Mouse (Mus musculus): ENCODE measurements around the gene Bud23. TPM values are rescaled to one million over a fixed set of nuclear protein-coding genes. Genes with fewer than 3 reads are reported as not detected.
"Not testable (repeated sequence)": the region's sequence is repeated elsewhere in the genome, so short reads cannot be mapped to it uniquely, and the experiment has no call there.

The Bud23 gene
- polyA plus RNA-seq, 1 experiment from 2014 or later = 83.0 TPM

DNA sequence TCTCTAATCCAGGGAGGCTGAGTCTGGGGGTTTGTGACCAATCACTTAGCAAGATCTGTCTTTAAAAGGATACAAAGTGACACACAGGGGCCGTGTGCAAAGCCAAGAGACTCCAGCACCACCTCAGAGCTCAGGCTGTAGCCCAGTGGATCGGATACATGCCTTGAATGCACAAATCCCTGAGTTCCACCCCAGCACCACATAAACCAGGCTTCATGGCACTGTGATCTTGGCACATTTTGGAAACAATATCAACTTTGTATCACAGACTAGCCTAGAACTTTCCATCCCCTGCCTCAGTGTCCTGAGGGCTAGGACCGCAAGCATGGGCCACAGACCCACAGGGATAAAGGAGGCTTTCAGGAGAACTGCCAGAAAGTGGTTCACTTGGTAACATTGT is 1.2 kb upstream of the Bud23 start:
- no peak overlapping the region for H3K4me3 ChIP-seq
- H3K4me1 ChIP-seq (replicated peaks) = peaks cover 27% of the 10 kb centered on the region
- H3K27ac ChIP-seq (replicated peaks) = no peak overlapping the region
- no peak overlapping the region for H3K9ac ChIP-seq
- H3K36me3 ChIP-seq = peaks cover 32% of the 10 kb centered on the region
- no peak for ATAC-seq (ENCODE audit: low read depth)
- 97% methylated on average over 3 of the region's 3 CpGs for WGBS
- no peaks in the 10 kb centered on the region for H3K9me3 ChIP-seq
- no peaks in the 10 kb centered on the region for H3K27me3 ChIP-seq
- 0 out of 2 replicates have a peak overlapping the region, but pooled peaks have one; percentile 95 for H3K4me2 ChIP-seq

DNA sequence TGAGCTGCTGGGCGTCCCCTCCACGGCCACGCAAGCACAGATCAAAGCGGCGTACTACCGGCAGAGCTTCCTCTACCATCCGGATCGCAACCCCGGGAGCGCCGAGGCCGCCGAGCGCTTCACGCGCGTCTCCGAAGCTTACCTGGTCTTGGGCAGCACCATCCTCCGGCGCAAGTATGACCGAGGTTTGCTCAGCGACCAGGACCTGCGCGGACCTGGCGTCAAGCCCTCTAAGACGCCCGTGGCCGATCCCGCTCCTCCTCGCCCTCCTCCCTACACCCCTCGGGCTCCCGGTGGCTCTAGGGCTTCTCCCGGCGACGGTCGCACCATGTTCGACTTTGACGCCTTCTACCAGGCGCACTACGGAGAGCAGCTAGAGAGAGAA is 385 bp downstream of the Bud23 start:
- ATAC-seq (ENCODE audit: low read depth) = peak; percentile 47
- Histone ChIP-seq H3K36me3 (peaks cover 42% of the 10 kb centered on the region), H3K9ac (peak overlapping the region; percentile 87), H3K9me3 (no peaks in the 10 kb centered on the region), H3K4me2 (peak overlapping the region; percentile 95), H3K4me1 (replicated peaks) (peaks cover 27% of the 10 kb centered on the region), H3K4me3 (peak overlapping the region; percentile 97), H3K27me3 (no peaks in the 10 kb centered on the region), H3K27ac (replicated peaks) (peak overlapping the region; percentile 74)
- WGBS = 0% methylated on average over 40 of the region's 40 CpGs

DNA sequence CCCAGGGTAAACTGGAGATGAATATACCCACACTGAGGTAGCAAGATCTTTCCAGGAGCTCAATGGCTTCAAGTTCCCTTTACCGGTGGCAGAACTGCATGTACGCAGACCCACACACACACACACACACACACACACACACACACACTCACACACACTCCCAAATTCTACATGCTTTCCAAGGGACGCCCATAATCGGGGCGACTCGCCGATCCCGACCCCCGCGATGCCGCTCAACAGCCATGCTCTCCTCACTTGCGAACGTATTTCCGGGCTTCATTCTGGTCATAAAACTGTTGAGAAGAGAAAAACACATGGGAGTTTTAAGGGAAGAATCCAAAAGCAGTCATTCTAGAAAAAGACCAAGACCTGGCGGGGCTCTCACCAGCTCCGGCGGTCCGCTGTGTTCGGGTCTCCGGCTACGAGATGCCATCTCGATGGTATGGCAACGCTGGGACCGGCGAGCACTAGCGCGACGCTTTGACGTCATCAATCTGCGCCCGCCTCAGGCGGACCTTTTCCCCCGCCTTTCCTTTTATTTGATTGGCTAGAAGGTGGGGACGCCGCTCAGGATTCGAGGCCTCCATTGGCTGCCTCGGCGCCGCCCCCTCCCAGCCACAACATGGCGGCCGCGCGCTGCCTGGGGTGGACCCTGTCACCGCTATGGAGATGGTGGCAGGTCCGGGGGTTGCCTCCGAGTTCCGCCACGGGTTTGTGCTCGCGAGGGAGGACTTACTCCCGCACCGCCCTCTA is 954 bp downstream of the Bud23 start, which contains the start of gene Dnajc30:
TSS of gene Dnajc30 (plus strand) at position 574 of the 753 bp plus-strand sequence.
- Histone ChIP-seq H3K4me3 (peak within 1 kb of the TSS; percentile 97), H3K27ac (replicated peaks) (peak within 1 kb of the TSS; percentile 74), H3K27me3 (no peaks in the 10 kb centered on the region), H3K4me1 (replicated peaks) (peaks cover 27% of the 10 kb centered on the region), H3K4me2 (peak within 1 kb of the TSS; percentile 95), H3K9me3 (no peaks in the 10 kb centered on the region), H3K9ac (peak within 1 kb of the TSS; percentile 87), H3K36me3 (peaks cover 48% of the 10 kb centered on the region)
- peak; percentile 98 for ATAC-seq (ENCODE audit: low read depth)
- under 1% methylated on average over 52 of the region's 52 CpGs for whole genome bisulfite sequencing

DNA sequence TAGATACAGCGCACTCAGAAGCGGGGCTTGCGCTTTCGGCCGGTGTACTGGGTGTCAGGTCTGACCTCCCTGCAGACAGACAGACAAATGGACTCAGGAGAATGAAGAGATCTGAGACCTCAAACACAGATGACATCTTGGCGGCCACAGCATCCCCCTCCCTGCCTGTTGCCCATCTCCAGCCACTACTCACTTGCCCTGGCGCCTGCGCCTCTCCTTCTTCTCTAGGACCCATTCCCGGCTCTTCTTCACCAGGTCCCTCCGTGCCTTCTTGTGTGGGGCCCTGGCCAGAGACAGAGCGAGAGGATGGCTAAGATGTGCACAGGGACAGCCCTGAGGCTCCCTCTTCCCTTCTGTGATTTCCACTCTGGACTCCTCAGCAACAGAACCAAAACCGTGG is 11.4 kb downstream of the Bud23 start:
- Histone ChIP-seq H3K9ac (no peak overlapping the region), H3K36me3 (peaks cover 93% of the 10 kb centered on the region), H3K27ac (replicated peaks) (no peak overlapping the region), H3K4me1 (replicated peaks) (no peaks in the 10 kb centered on the region), H3K4me2 (no peak overlapping the region), H3K9me3 (no peaks in the 10 kb centered on the region), H3K4me3 (no peak overlapping the region), H3K27me3 (no peaks in the 10 kb centered on the region)
- WGBS = 92% methylated on average over 12 of the region's 12 CpGs
- no peak for ATAC-seq (ENCODE audit: low read depth)

DNA sequence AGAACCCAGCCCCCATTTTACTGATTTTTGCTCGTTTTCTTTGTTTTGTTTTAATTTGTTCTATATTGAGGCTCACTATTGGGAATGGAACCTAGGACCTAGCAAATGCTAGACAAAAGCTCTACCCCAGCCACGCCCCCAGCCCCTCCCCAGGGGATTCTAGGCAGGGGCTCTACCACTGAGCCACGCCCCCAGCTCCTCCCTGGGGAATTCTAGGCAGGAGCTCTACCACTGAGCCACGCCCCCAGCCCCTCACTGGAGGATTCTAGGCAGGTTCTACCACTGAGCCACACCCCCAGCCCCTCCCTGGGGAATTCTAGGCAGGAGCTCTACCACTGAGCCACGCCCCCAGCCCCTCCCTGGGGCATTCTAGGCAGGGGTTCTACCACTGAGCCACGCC is 15.5 kb downstream of the Bud23 start:
- H3K27ac ChIP-seq (replicated peaks); H3K4me1 ChIP-seq (replicated peaks); H3K27me3 ChIP-seq; H3K4me3 ChIP-seq; H3K4me2 ChIP-seq; H3K9me3 ChIP-seq; ATAC-seq (ENCODE audit: low read depth); H3K9ac ChIP-seq: not testable (repeated sequence)
- 92% methylated on average over 6 of the region's 6 CpGs for WGBS
- peaks cover 77% of the 10 kb centered on the region for H3K36me3 ChIP-seq

DNA sequence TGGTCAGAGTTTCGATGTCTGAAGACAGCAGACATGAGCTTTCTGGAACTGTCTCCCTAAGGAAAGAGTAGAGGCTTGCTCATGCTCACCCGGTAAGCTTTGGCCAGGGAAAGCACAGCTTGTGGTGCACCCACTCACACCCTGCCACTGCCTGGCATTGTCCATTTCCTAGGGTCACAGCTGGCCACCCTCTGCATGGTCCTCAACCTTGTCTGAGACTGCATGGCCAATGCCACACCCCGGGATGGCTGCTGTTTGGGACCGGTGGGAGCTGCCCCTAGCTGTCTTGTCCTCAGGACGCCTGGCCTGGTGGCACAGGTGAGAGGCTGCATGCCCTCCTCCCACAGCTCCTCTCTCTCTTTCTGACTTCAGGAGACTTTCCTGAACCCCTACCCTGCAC is 16.2 kb downstream of the Bud23 start:
- Histone ChIP-seq H3K4me2 (no peak overlapping the region), H3K9me3 (no peaks in the 10 kb centered on the region), H3K36me3 (peaks cover 74% of the 10 kb centered on the region), H3K9ac (no peak overlapping the region), H3K27me3 (no peaks in the 10 kb centered on the region), H3K27ac (replicated peaks) (no peak overlapping the region), H3K4me3 (no peak overlapping the region), H3K4me1 (replicated peaks) (no peaks in the 10 kb centered on the region)
- WGBS = 92% methylated on average over 5 of the region's 5 CpGs
- ATAC-seq (ENCODE audit: low read depth) = no peak

- H3K9ac ChIP-seq = no peak overlapping the region
- no peaks in the 10 kb centered on the region for H3K9me3 ChIP-seq
- H3K27me3 ChIP-seq = no peaks in the 10 kb centered on the region
- H3K27ac ChIP-seq (replicated peaks) = no peak overlapping the region
- peaks cover 37% of the 10 kb centered on the region for H3K36me3 ChIP-seq
- H3K4me2 ChIP-seq = no peak overlapping the region
- WGBS = 93% methylated on average over 3 of the region's 3 CpGs
- H3K4me3 ChIP-seq = no peak overlapping the region
- H3K4me1 ChIP-seq (replicated peaks) = no peaks in the 10 kb centered on the region
- ATAC-seq (ENCODE audit: low read depth) = no peak
Observed at GRCm38 (mm10) chr5:135044575-135044974, 20.2 kb downstream of the Bud23 start.

DNA sequence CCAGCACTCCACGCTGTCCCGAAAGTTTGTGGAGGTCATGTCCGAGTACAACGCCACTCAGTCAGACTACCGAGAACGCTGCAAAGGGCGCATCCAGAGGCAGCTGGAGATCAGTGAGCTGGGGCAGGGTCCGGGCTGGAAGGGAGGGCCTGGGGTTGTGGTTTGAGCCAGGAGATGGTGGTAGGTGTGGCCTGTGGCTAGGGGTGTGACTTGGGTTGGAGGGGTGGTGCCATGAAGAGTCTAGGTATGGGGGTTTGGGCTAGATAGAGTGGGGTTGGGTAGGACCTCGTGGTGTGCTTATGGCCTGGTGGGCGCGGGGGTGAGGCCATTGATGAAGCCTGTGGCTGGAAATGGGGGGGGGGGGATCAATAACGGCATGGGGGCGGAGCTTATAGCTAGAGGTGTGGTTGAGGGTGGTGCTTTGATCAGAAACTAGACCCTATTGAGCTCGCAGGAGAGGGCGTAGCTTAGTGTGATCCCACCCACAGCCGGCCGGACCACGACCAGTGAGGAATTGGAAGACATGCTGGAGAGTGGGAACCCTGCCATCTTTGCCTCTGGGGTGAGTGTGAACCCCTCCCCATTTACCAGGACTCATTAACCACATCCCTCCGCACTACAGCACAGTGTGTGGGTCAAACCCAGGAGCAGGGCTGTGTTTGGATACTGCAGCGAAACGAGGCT is 22.5 kb downstream of the Bud23 start:
- Histone ChIP-seq H3K4me3 (no peak overlapping the region), H3K4me2 (no peak overlapping the region), H3K27ac (replicated peaks) (no peak overlapping the region), H3K9me3 (no peaks in the 10 kb centered on the region), H3K9ac (no peak overlapping the region), H3K27me3 (no peaks in the 10 kb centered on the region), H3K4me1 (replicated peaks) (no peaks in the 10 kb centered on the region), H3K36me3 (peaks cover 37% of the 10 kb centered on the region)
- 22% methylated on average over 21 of the region's 21 CpGs for WGBS
- no peak for ATAC-seq (ENCODE audit: low read depth)

DNA sequence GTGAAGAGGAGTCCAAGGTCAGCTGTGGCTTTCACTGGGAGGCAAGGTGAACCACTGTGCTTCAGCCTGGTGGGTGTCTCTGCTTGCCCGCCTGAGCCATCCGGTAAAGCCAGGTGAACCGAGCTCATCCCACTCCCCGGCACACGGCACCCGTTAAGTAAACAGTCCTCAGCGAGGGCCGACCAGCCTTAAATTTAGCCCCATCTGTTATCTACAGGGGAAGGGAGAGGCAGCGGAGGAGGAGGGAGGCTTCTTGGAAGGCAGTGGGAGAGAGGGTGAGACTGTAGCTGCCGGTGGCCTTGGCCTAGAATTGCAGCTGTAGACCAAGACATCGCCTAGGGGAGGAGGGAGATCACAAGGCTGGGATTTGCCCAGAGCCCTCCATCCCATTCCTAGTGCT is 24.0 kb downstream of the Bud23 start:
- peaks cover 35% of the 10 kb centered on the region for H3K36me3 ChIP-seq
- ATAC-seq (ENCODE audit: low read depth) = no peak
- H3K4me2 ChIP-seq = no peak overlapping the region
- WGBS = 78% methylated on average over 11 of the region's 11 CpGs
- H3K9ac ChIP-seq = no peak overlapping the region
- H3K4me1 ChIP-seq (replicated peaks) = no peaks in the 10 kb centered on the region; the same call in 1 of the 2 replicates
- no peaks in the 10 kb centered on the region for H3K9me3 ChIP-seq
- H3K27me3 ChIP-seq = no peaks in the 10 kb centered on the region
- no peak overlapping the region for H3K27ac ChIP-seq (replicated peaks)
- H3K4me3 ChIP-seq = no peak overlapping the region

DNA sequence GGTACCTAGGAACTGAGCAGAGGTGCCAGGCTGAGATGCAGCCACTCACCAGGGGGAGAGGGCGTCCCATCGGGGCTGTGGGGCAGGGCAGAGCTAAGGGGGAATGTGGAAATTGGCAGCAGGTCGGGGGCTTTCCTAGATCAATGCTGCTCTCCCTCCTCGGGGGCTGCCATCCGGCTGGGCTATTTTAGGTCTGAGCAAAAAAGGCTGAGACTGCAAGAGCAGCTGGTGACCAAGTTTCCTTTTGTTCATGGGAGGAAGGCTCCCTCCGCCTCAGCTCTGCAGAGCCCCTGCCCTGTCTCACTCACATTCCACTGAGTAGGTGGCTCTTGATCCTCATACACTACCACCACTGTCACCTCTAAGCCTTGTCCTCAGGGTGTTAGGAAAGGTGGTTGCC is 24.7 kb downstream of the Bud23 start:
- 60% methylated on average over 6 of the region's 6 CpGs for WGBS
- H3K27ac ChIP-seq (replicated peaks) = no peak overlapping the region
- no peak for ATAC-seq (ENCODE audit: low read depth)

GRCm38 (mm10) chr5:135039541-135039940 is 25.2 kb downstream of the Bud23 start:
- Histone ChIP-seq H3K4me3 (no peak overlapping the region), H3K27ac (replicated peaks) (no peak overlapping the region), H3K36me3 (peaks cover 23% of the 10 kb centered on the region), H3K4me1 (replicated peaks) (peaks cover 5% of the 10 kb centered on the region; the same call in 1 of the 2 replicates), H3K9me3 (no peaks in the 10 kb centered on the region), H3K9ac (no peak overlapping the region), H3K4me2 (no peak overlapping the region), H3K27me3 (no peaks in the 10 kb centered on the region)
- 90% methylated on average over 9 of the region's 9 CpGs for WGBS
- ATAC-seq (ENCODE audit: low read depth) = no peak

More for the DNA sequence above, 24.7 kb downstream of the Bud23 start:
- Histone ChIP-seq H3K9ac (0 out of 2 replicates have a peak overlapping the region, but pooled peaks have one; percentile 12), H3K27me3 (no peaks in the 10 kb centered on the region), H3K4me1 (replicated peaks) (peaks cover 5% of the 10 kb centered on the region; the same call in 1 of the 2 replicates), H3K36me3 (peaks cover 28% of the 10 kb centered on the region), H3K4me2 (no peak overlapping the region), H3K4me3 (no peak overlapping the region), H3K9me3 (no peaks in the 10 kb centered on the region)

GRCm38 (mm10) chr5:135037946-135038345 is 26.8 kb downstream of the Bud23 start:
- Histone ChIP-seq H3K9me3 (0 out of 2 replicates have a peak, but pooled peaks cover 4% of the 10 kb centered on the region), H3K4me1 (replicated peaks) (peaks cover 5% of the 10 kb centered on the region; the same call in 1 of the 2 replicates), H3K4me3 (no peak overlapping the region), H3K27ac (replicated peaks) (no peak overlapping the region), H3K4me2 (no peak overlapping the region), H3K36me3 (peaks cover 17% of the 10 kb centered on the region; the same call in 1 of the 2 replicates), H3K27me3 (no peaks in the 10 kb centered on the region), H3K9ac (no peak overlapping the region)
- no peak for ATAC-seq (ENCODE audit: low read depth)
- 84% methylated on average over 3 of the region's 3 CpGs for WGBS
